Mouse (Mus musculus): ENCODE data around the gene 4930590J08Rik. TPM values are rescaled to one million over a fixed set of nuclear protein-coding genes. Genes with fewer than 3 reads are reported as not detected.

The 4930590J08Rik gene
- 0.07 and 0.13 TPM in 2 replicates for polyA plus RNA-seq (2012; rRNA removed)

DNA sequence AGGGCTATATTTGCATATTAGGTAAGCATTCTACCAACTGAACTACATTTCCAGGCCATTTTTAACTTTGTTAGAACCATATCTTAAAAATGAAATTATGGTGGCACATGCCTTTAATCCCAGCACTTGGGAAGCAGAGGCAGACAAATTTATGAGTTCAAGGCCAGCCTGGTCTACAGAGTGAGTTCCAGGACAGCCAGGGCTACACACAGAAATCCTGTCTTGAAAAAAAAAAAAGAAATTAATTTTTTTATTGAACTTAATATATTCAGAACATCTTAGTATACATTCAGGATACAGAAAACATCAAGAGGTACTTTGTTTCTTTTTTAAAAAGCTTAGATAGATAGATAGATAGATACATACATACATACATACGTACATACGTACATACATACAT, at the start of gene 4930590J08Rik:
4930590J08Rik (plus strand) TSS at position 301 of the 400 bp plus-strand sequence.

DNA sequence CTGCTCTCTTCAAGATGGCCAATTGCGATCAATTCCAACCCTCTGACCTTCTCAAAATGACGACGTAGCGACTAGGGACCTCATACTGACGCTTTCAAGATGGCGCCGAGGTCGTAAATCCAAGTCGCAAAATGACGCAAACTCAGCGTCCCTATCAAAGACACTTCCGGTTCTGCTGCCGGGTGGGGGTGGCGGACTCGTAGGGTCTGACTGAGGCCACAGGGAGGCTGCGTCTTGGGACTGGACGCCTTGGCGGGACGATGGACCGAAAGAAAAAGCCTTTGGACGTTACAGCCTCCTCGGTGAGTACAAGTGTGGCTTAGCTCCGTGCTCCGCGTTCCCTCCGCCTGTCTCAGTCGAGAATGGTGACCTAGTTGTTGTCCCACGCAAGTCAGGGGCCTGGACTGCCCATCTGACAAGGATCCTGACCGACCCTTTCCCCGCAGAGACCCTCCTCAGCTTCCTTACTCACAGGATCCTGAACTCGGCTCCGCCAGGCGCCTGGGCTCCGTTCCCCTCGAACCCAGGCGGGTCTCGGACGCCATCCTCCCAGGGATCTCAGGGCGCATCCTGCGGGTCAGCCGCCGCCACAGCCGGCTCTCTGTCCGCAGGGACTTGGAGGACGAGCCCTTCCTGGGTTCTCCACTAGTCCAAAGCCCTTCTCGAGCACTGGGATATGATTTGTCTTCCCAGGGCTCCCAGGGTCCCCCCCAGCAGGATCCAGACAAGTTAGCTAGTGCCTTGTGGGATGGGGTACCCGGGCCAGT, 24.5 kb upstream of the 4930590J08Rik start, which contains the start of gene Ccdc174:
Ccdc174 (plus strand) TSS at position 169 of the 767 bp plus-strand sequence.

DNA sequence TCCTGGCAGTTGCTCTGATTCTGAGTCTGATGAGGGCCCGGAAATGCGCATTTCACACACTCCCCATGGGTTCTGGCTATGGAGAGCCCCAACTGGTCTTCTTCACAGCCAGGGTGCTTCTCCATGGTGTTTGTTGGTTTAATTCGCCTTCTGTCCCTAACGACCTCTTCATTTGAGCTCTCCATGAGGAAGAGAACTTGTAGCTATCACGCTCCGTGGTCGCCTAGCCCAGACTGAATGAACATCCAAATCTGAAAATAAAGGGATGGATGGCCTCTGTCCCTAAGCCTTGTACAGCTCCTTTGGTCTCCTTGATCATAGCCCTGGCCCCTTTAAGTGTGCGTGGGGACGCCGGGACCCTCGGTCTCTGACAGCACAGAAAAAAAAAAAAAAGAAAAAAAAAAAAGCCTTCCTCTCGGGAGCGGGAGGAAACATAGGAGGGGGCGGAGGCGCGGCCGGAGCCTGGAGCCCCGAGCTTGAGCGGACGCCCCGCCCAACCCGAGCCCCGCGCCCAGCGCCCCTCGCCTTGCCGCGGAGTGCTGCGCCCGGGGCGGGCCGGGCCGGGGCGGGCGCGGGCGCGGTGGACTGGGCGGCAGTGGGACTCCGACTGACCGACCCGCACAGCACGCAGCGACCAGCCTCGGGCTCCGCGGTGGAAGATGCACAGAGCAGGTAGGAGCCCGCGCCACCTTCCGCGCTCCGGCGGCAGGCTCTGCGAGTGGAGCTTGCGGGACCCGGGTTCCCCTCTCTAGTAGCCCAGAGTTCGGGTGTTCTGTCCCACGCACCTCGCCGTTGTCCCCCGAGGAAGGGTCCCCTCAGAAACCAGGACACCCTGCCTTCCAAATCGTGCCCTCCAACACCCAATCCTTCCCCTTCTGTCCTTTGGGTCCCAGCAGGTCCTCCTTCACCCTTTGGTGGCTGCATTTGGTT, 76.0 kb downstream of the 4930590J08Rik start, which contains the start of gene Fgd5:
Fgd5 (plus strand) TSS at position 508 of the 930 bp plus-strand sequence.

Other genes starting within 250 kb of the 4930590J08Rik start
- 88.3 and 105 TPM in 2 replicates for gene Slc6a6, start 218.8 kb upstream of the 4930590J08Rik start, polyA plus RNA-seq (2012; rRNA removed)
- 0.72 and 1.1 TPM in 2 replicates for gene Grip2, start 75.6 kb upstream of the 4930590J08Rik start, polyA plus RNA-seq (2012; rRNA removed)
- gene Ccdc174, start 24.8 kb upstream of the 4930590J08Rik start, polyA plus RNA-seq (2012; rRNA removed): 2.0 and 2.3 TPM in 2 replicates
- gene Fgd5, start 76.1 kb downstream of the 4930590J08Rik start, polyA plus RNA-seq (2012; rRNA removed): 4.0 and 4.3 TPM in 2 replicates
- 11.0 and 11.1 TPM in 2 replicates for gene Nr2c2, start 188.6 kb downstream of the 4930590J08Rik start, polyA plus RNA-seq (2012; rRNA removed)

Data from colon, adult 2 months (tissue).